Mouse (Mus musculus) limb, embryonic 14.5 days (tissue): ENCODE results near the gene Pgc. TPM values are rescaled to one million over a fixed set of nuclear protein-coding genes. Genes with fewer than 3 reads are reported as not detected.
A peak's percentile ranks its signal among the peaks of the same experiment; 100 is the strongest.

Source experiments
- ATAC-seq: fragments of 200-750 bp; cut with Nextera tagmentation; 2 replicates; pipeline ENCODE4 v1.8.0; 2017; ENCODE audit warnings: low read depth, moderate number of reproducible peaks, moderate TSS enrichment; ENCODE audit not compliant: low FRiP score
- DNase-seq: peaks from one replicate; pipeline ENCODE4 v3.0.0-alpha.2; 2015; ENCODE audit warnings: low spot score
- H3K27ac ChIP-seq: fragments of 300-500 bp; sonication (generic); replicated peaks from 2 replicates; pipeline ENCODE4 v1.5.1; 2014; ENCODE audit warnings: low read depth, mild to moderate bottlenecking, low read length, moderate library complexity, mixed read lengths
- H3K27me3 ChIP-seq: fragments of 300-500 bp; sonication (generic); 2 replicates; pipeline ENCODE4 v1.6.1; 2014; ENCODE audit warnings: low read length, mixed read lengths; ENCODE audit not compliant: control insufficient read depth, insufficient read depth
- H3K36me3 ChIP-seq: fragments of 300-500 bp; sonication (generic); 2 replicates; pipeline ENCODE4 v1.6.1; 2014; ENCODE audit warnings: mild to moderate bottlenecking, low read length, moderate library complexity, mixed read lengths; ENCODE audit not compliant: control insufficient read depth, insufficient read depth
- H3K4me1 ChIP-seq: fragments of 300-500 bp; sonication (generic); 2 replicates; pipeline ENCODE4 v1.6.1; 2014; ENCODE audit warnings: antibody characterized with exemption, low read length, mixed read lengths; ENCODE audit not compliant: control insufficient read depth, insufficient read depth
- H3K4me2 ChIP-seq: fragments of 300-500 bp; sonication (generic); replicated peaks from 2 replicates; pipeline ENCODE4 v1.6.1; 2014; ENCODE audit warnings: low read depth, mild to moderate bottlenecking, low read length, moderate library complexity; ENCODE audit not compliant: severe bottlenecking
- H3K4me3 ChIP-seq: fragments of 300-500 bp; sonication (generic); replicated peaks from 2 replicates; pipeline ENCODE4 v1.5.1; 2014; ENCODE audit warnings: low read length
- H3K9ac ChIP-seq: fragments of 300-500 bp; sonication (generic); 2 replicates; pipeline ENCODE4 v1.6.1; 2014; ENCODE audit warnings: mild to moderate bottlenecking, low read depth, low read length, moderate library complexity; ENCODE audit not compliant: severe bottlenecking
- H3K9me3 ChIP-seq: fragments of 300-500 bp; sonication (generic); 2 replicates; pipeline ENCODE4 v1.6.1; 2016; ENCODE audit warnings: low read length; ENCODE audit not compliant: control insufficient read depth
- POLR2A ChIP-seq: fragments of 200-500 bp; IDR thresholded peaks from 2 replicates; pipeline ENCODE4 v1.8.0; 2012; ENCODE audit warnings: inconsistent platforms, mild to moderate bottlenecking, moderate library complexity, borderline replicate concordance; ENCODE audit not compliant: insufficient read depth, insufficient read length; ENCODE audit errors: extremely low read depth
- WGBS: fragments of 180-500 bp; shearing (Covaris S2); extraction: QIAGEN DNeasy Blood & Tissue Kit; methylation state at CpG from one replicate; pipeline ENCODE4 v1.1.7; 2014; 5-methylcytosine and 5-hydroxymethylcytosine counted together
- polyA plus RNA-seq, 2 experiments: library from polyadenylated mRNA; depleted of rRNA in 1 of 2; stranded (reverse) in 1 of 2; unstranded in 1 of 2; fragments of >200 nt; fragmentation: Nextera tagmentation in 1 of 2; extraction: Ambion mirVana in 1 of 2; gene quantifications; 2 replicates each; pipeline versions ENCODE4 v1.2.1 to v1.2.3; 2012 to 2014

Pgc gene
- polyA plus RNA-seq, 2 experiments, result 0.18 to 0.55 TPM

DNA sequence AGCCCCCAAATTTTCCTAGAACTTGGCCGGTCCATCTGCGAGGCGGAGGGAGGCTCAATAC lies 32.4 kb upstream of the Pgc start, which contains the start of gene Gm21981:
Gm21981 (minus strand) TSS at position 14 of the 61 bp plus-strand sequence.
- H3K9ac ChIP-seq, result peak within 1 kb of the TSS; percentile 83
- H3K4me2 ChIP-seq, result peak within 1 kb of the TSS; percentile 86
- H3K4me1 ChIP-seq, result 0 out of 2 replicates have a peak, but pooled peaks cover 8% of the 10 kb centered on the region
- peaks cover 10% of the 10 kb centered on the region; the same call in 1 of the 2 replicates for H3K36me3 ChIP-seq
- H3K27me3 ChIP-seq, result no peaks in the 10 kb centered on the region
- no peak for ATAC-seq
- no peak for TF ChIP-seq POLR2A
- H3K4me3 ChIP-seq, result peak within 1 kb of the TSS; percentile 75
- H3K27ac ChIP-seq, result peak within 1 kb of the TSS; percentile 63; the same call in 1 of the 2 replicates
- no peaks in the 10 kb centered on the region for H3K9me3 ChIP-seq
- 0% methylated on average over 3 of the region's 3 CpGs for WGBS
- no peak for DNase-seq

DNA sequence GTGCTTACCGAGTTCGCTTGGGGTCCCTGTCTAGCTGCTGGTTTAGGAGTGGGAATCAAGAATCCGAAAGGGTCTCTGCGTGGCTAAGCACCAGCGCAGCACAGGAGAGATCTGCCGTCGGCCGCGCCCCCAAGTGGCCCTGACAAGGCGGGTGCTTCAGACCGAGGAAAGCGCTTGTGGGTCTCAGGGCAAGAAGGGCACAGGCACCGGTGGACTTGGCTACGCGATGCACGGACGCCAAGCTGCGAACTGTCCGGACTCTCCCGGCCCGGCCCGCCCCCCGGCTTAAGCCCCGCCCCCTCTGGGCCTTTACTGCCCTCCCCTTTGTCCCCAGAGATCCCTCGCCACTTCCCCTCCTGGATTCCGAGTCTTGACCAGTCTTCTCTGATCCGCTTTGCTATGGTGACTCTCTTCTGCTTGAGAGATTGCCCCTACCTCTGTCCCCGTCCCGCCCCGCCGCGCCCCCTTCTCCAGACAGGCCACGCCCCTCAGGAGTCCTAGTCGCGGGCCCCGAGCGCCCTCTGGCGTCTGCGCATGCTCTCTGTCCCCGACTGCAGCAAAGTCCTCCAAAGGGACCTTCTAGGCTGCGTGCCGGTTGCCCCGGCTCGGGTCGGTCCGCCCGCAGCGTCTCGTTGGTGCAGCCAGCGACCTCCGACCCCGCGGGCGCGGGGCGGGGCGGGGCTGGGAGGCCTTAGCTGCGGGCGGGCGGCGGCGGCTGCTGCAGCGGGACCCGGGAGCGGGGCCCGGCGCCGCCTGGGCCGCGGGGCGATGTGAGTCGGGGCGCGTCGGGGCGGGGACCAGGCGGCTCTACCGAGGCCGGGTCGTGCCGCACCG lies 31.9 kb upstream of the Pgc start, which contains the start of gene Prickle4:
Prickle4 (minus strand) TSS at position 234 of the 834 bp plus-strand sequence.
- DNase-seq, result peak; percentile 94
- H3K27me3 ChIP-seq, result no peaks in the 10 kb centered on the region

DNA sequence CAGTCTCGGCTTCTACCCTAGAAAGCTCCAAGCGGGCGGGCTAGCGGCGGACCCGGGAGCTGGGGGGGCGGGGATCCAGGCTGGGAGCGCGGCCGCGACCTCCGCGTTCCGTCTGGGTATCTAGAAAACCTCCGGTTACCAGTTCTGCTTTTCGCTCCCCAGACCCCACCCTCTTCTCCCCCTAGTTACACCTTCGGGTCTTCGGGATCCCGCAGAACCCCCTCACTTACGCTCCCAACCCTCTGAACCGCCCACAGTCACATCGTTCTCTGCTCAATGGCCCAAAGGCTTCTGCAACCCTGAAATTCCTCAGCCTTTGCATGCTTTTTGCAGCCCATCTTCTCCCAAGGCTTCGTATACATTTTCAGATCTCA lies 31.3 kb upstream of the Pgc start:
- Histone ChIP-seq H3K36me3 (peaks cover 21% of the 10 kb centered on the region), H3K27ac (peak overlapping the region; percentile 63; the same call in 1 of the 2 replicates), H3K27me3 (no peaks in the 10 kb centered on the region), H3K9ac (peak overlapping the region; percentile 83), H3K4me1 (0 out of 2 replicates have a peak, but pooled peaks cover 6% of the 10 kb centered on the region), H3K4me2 (peak overlapping the region; percentile 86), H3K9me3 (no peaks in the 10 kb centered on the region), H3K4me3 (peak overlapping the region; percentile 75)
- WGBS, result 1% methylated on average over 18 of the region's 23 CpGs
- DNase-seq, result peak; percentile 20
- TF ChIP-seq POLR2A, result 0 out of 2 replicates have a peak, but pooled peaks have one; percentile 3
- peak; percentile 27; the same call in 1 of the 2 replicates for ATAC-seq

More for the DNA sequence above, 31.9 kb upstream of the Pgc start, which contains the start of gene Prickle4:
- peak within 1 kb of the TSS; percentile 86 for H3K4me2 ChIP-seq
- peak within 1 kb of the TSS; percentile 75 for H3K4me3 ChIP-seq
- H3K9me3 ChIP-seq, result no peaks in the 10 kb centered on the region
- WGBS, result under 1% methylated on average over 59 of the region's 82 CpGs
- peak; percentile 96 for ATAC-seq
- H3K27ac ChIP-seq, result peak within 1 kb of the TSS; percentile 63; the same call in 1 of the 2 replicates
- peak within 1 kb of the TSS; percentile 83 for H3K9ac ChIP-seq
- peak; percentile 27; the same call in 1 of the 2 replicates for TF ChIP-seq POLR2A
- 0 out of 2 replicates have a peak, but pooled peaks cover 6% of the 10 kb centered on the region for H3K4me1 ChIP-seq
- H3K36me3 ChIP-seq, result peaks cover 15% of the 10 kb centered on the region; the same call in 1 of the 2 replicates

DNA sequence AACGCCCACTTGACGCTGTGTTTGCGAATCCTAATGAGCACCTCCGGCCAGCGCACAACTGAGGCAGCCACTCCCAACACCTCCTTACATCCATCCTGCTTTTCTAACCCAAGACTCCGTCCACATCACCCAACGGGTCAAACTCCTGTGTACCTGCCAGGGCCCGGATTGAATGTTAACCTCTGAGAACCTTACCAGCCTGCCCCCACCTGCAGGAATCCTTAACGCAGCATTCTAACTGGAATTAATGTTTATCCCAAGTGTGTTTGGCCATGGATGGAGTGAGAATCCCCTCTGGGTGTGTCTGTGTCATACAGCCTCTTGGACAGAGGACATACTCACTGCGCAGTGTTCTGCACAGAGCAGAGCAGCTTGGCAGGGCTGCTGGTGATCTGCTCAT lies 28.5 kb upstream of the Pgc start:
- no peak for TF ChIP-seq POLR2A
- Histone ChIP-seq H3K27me3 (no peaks in the 10 kb centered on the region), H3K4me3 (no peak overlapping the region), H3K9ac (no peak overlapping the region), H3K36me3 (peaks cover 48% of the 10 kb centered on the region), H3K4me2 (no peak overlapping the region), H3K9me3 (no peaks in the 10 kb centered on the region), H3K27ac (no peak overlapping the region), H3K4me1 (0 out of 2 replicates have a peak, but pooled peaks cover 6% of the 10 kb centered on the region)
- no peak for ATAC-seq
- 92% methylated on average over 10 of the region's 10 CpGs for WGBS
- no peak for DNase-seq

DNA sequence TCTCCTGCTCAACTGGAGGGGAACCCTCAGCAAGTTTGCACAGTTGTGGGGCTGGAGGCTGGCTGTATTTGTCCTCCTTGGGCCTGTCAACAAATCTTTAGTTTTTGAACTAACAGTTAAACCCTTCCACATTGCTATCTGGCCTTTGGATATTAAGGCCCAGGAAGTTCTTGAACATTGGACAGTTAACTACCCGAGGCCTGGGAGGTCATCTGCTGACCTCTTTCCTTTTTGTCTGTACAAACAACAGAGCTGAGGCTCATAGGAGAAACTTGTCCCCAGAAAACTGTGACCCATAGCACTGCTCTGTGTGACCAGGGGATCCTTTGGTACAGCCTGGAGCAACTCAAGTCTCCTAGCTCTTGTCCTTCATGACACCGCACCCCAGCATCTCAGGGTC lies 27.6 kb upstream of the Pgc start:
- no peak for TF ChIP-seq POLR2A
- WGBS, result 82% methylated on average over 2 of the region's 2 CpGs
- Histone ChIP-seq H3K27me3 (no peaks in the 10 kb centered on the region), H3K9ac (no peak overlapping the region), H3K4me1 (0 out of 2 replicates have a peak, but pooled peaks cover 6% of the 10 kb centered on the region), H3K9me3 (no peaks in the 10 kb centered on the region), H3K4me3 (no peak overlapping the region), H3K27ac (no peak overlapping the region), H3K36me3 (peaks cover 55% of the 10 kb centered on the region), H3K4me2 (no peak overlapping the region)
- no peak for ATAC-seq
- DNase-seq, result no peak
